Mouse (Mus musculus) megakaryocyte, embryonic 14.5 days (primary cell): ENCODE data around the gene Lhcgr.

ENCODE experiments used
- FLI1 ChIP-seq: IDR thresholded peaks from 2 replicates; pipeline ENCODE4 v1.6.1; 2012; ENCODE audit warnings: low read length, inconsistent platforms, mixed read lengths
- GATA1 ChIP-seq: IDR thresholded peaks from 3 replicates; pipeline ENCODE4 v1.6.1; 2012; ENCODE audit warnings: mixed read lengths, low read length, inconsistent platforms, borderline replicate concordance

DNA sequence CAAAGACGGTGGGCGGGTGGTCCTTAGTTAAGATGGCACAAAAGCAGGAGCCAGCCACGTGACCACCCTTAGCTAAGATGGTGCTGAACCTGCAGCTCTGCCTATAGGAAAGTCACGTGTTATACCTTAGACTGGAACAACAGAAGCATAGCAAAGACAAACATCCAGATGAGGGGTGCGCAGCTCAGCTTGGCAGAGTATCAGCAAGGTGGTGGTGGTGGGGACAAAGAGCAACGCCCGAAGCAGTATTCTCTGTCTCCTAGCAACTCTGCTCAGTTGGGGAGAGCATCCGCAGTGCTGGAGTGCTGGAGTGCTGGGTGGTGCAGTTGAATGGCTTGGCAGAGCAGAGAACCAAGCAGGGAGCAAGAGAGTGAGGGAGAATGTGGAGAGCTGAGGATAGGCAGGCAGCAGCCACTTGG lies 85.5 kb downstream of the Lhcgr start:
- TF ChIP-seq GATA1 (no peak), FLI1 (no peak)
